Mouse (Mus musculus) CD4-positive, CD25-positive, alpha-beta regulatory T cell, adult 2 months (primary cell): ENCODE results near the gene Gm42517.

Source experiments
- DNase-seq: peaks from one replicate; pipeline ENCODE4 v3.0.0-alpha.2; 2012; ENCODE audit warnings: low read depth, low spot score

Gm42517 gene

GRCm38 (mm10) chr5:108367871-108368332, at the start of gene Gm42517:
TSS of gene Gm42517 (minus strand) at chr5:108367922.
- no peak for DNase-seq

- no peak for DNase-seq
Observed at GRCm38 (mm10) chr5:108414711-108415110, 47.0 kb upstream of the Gm42517 start.

GRCm38 (mm10) chr5:108406977-108407376, 39.3 kb upstream of the Gm42517 start:
- DNase-seq: no peak

GRCm38 (mm10) chr5:108405460-108405859, 37.7 kb upstream of the Gm42517 start:
- DNase-seq: no peak

- DNase-seq: no peak
Observed at GRCm38 (mm10) chr5:108403453-108403852, 35.7 kb upstream of the Gm42517 start.

GRCm38 (mm10) chr5:108389744-108390143, 22.0 kb upstream of the Gm42517 start:
- no peak for DNase-seq

GRCm38 (mm10) chr5:108388201-108388600, 20.5 kb upstream of the Gm42517 start, which contains the start of gene Pde6b:
TSS of gene Pde6b (plus strand) at chr5:108388391.
- no peak for DNase-seq

GRCm38 (mm10) chr5:108386449-108386848, 18.7 kb upstream of the Gm42517 start:
- DNase-seq: no peak

- no peak for DNase-seq
Observed at GRCm38 (mm10) chr5:108385632-108386031, 17.9 kb upstream of the Gm42517 start.

- DNase-seq: no peak
Observed at GRCm38 (mm10) chr5:108378346-108378745, 10.6 kb upstream of the Gm42517 start.

GRCm38 (mm10) chr5:108376059-108376458, 8.3 kb upstream of the Gm42517 start:
- DNase-seq: no peak

- DNase-seq: no peak
Observed at GRCm38 (mm10) chr5:108374079-108374478, 6.4 kb upstream of the Gm42517 start.

- no peak for DNase-seq
Observed at GRCm38 (mm10) chr5:108369964-108370363, 2.2 kb upstream of the Gm42517 start.

- DNase-seq: peak; percentile 7
Observed at GRCm38 (mm10) chr5:108368851-108369621, 1.3 kb upstream of the Gm42517 start.

- no peak for DNase-seq
Observed at GRCm38 (mm10) chr5:108368446-108368845, 724 bp upstream of the Gm42517 start.

- peak; percentile 10 for DNase-seq
Observed at GRCm38 (mm10) chr5:108366984-108367841, 509 bp downstream of the Gm42517 start.

GRCm38 (mm10) chr5:108366328-108366983, 1.3 kb downstream of the Gm42517 start:
- DNase-seq: no peak

- DNase-seq: peak; percentile 11
Observed at GRCm38 (mm10) chr5:108362330-108362729, 5.4 kb downstream of the Gm42517 start.

GRCm38 (mm10) chr5:108360211-108360610, 7.5 kb downstream of the Gm42517 start:
- no peak for DNase-seq

GRCm38 (mm10) chr5:108359491-108359890, 8.2 kb downstream of the Gm42517 start:
- no peak for DNase-seq

GRCm38 (mm10) chr5:108357862-108358261, 9.9 kb downstream of the Gm42517 start:
- no peak for DNase-seq

- no peak for DNase-seq
Observed at GRCm38 (mm10) chr5:108354056-108354455, 13.7 kb downstream of the Gm42517 start.
